Mouse (Mus musculus): ENCODE measurements around the gene Kank1.

- no peak for TF ChIP-seq CTCF (IDR thresholded peaks at IDR 0.05; ENCODE audit: low read depth)
- no peak for TF ChIP-seq EP300 (IDR thresholded peaks at IDR 0.05; ENCODE audit: low read depth)
Measured at GRCm38 (mm10) chr19:25409239-25409638, 172.5 kb downstream of the Kank1 start.
